Mouse (Mus musculus): ENCODE measurements around the gene Bahcc1. TPM values are rescaled to one million over a fixed set of nuclear protein-coding genes. Genes with fewer than 3 reads are reported as not detected.

Bahcc1 gene
- total and polyA plus RNA-seq, 2 experiments from 2014 or later, result 6.5 to 26.5 TPM

DNA sequence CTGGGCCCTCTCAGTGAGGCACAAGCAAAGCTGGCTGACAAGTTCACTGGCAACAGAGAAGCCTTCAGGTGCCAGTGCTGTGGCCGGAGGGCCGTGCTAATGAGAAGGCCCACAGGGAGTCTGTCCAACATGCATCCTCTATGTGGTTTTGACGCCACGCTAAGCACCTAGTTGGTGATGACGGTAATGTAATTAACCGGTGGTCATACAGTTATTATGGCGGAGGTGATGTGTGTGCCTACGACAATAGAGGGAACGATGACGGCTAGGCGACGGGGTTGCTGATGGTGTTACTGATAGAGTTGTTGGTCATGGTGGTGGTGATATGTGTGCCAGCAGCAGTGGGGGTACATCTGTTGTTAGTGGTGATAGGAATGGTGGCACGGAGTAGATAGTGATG is 25.2 kb downstream of the Bahcc1 start:
- no peaks in the 10 kb centered on the region; the same call in 1 of the 2 replicates for H3K36me3 ChIP-seq (ENCODE audit: insufficient read depth)
- no peak overlapping the region for H3K4me2 ChIP-seq (ENCODE audit: low read depth)
- H3K9ac ChIP-seq, result no peak overlapping the region
- H3K4me3 ChIP-seq (ENCODE audit: low read depth, low read length), result no peak overlapping the region
- no peak for DNase-seq
- peaks cover 67% of the 10 kb centered on the region for H3K4me1 ChIP-seq (ENCODE audit: insufficient read depth)
- H3K27ac ChIP-seq (ENCODE audit: low read depth, low read length), result no peak overlapping the region
- H3K9me3 ChIP-seq (ENCODE audit: low read length), result no peaks in the 10 kb centered on the region
- 95% methylated on average over 13 of the region's 13 CpGs for WGBS
- no peak for TF ChIP-seq CTCF (IDR thresholded peaks at IDR 0.05; ENCODE audit: low read depth)
- no peak for ATAC-seq
- H3K27me3 ChIP-seq (ENCODE audit: insufficient read depth, low read length), result no peaks in the 10 kb centered on the region

GRCm38 (mm10) chr11:120258896-120259689 is 26.3 kb downstream of the Bahcc1 start:
- no peak for TF ChIP-seq CTCF (IDR thresholded peaks at IDR 0.05; ENCODE audit: low read depth)
- 67% methylated on average over 11 of the region's 12 CpGs for WGBS
- Histone ChIP-seq H3K4me3 (ENCODE audit: low read depth, low read length) (no peak overlapping the region), H3K9me3 (ENCODE audit: low read length) (no peaks in the 10 kb centered on the region), H3K27me3 (ENCODE audit: insufficient read depth, low read length) (no peaks in the 10 kb centered on the region), H3K27ac (ENCODE audit: low read depth, low read length) (no peak overlapping the region), H3K36me3 (ENCODE audit: insufficient read depth) (peaks cover 2% of the 10 kb centered on the region; the same call in 1 of the 2 replicates), H3K4me2 (ENCODE audit: low read depth) (no peak overlapping the region), H3K4me1 (ENCODE audit: insufficient read depth) (peaks cover 63% of the 10 kb centered on the region), H3K9ac (no peak overlapping the region)
- ATAC-seq (no peak), DNase-seq (no peak)

- DNase-seq, result peak; percentile 85
- H3K4me3 ChIP-seq (ENCODE audit: low read depth, low read length), result no peak overlapping the region
- no peak for TF ChIP-seq CTCF (IDR thresholded peaks at IDR 0.05; ENCODE audit: low read depth)
- 0 out of 2 replicates have a peak overlapping the region, but pooled peaks have one; percentile 8 for H3K4me2 ChIP-seq (ENCODE audit: low read depth)
- peak; percentile 46 for ATAC-seq
- 41% methylated on average over 25 of the region's 25 CpGs for WGBS
- H3K27me3 ChIP-seq (ENCODE audit: insufficient read depth, low read length), result no peaks in the 10 kb centered on the region
- no peak overlapping the region for H3K27ac ChIP-seq (ENCODE audit: low read depth, low read length)
- no peak overlapping the region for H3K9ac ChIP-seq
- peaks cover 60% of the 10 kb centered on the region for H3K4me1 ChIP-seq (ENCODE audit: insufficient read depth)
- no peaks in the 10 kb centered on the region for H3K9me3 ChIP-seq (ENCODE audit: low read length)
- peaks cover 2% of the 10 kb centered on the region; the same call in 1 of the 2 replicates for H3K36me3 ChIP-seq (ENCODE audit: insufficient read depth)
Measured at GRCm38 (mm10) chr11:120259792-120260768, 27.3 kb downstream of the Bahcc1 start.

DNA sequence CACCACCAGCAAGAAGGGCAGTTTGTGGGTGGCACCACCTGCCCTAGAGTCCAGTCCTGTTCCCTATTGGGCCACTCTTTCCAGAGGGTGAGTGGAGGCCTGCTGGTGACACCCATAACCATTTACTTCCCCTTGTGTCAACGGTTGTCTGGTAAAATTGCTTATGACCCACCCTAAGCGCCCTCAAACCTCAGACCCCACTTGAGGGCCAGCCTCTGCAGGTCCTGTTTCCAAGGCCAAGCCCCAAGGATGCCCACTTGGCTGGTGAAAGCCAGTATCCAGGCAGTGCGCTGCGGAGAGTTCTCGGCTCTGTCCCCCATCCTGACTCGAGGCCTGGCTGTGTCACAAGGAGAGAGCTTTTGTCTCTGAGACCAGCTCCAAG is 28.0 kb downstream of the Bahcc1 start:
- Histone ChIP-seq H3K36me3 (ENCODE audit: insufficient read depth) (peaks cover 2% of the 10 kb centered on the region; the same call in 1 of the 2 replicates), H3K27ac (ENCODE audit: low read depth, low read length) (no peak overlapping the region), H3K4me1 (ENCODE audit: insufficient read depth) (peaks cover 55% of the 10 kb centered on the region), H3K4me3 (ENCODE audit: low read depth, low read length) (no peak overlapping the region), H3K27me3 (ENCODE audit: insufficient read depth, low read length) (no peaks in the 10 kb centered on the region), H3K9ac (no peak overlapping the region), H3K4me2 (ENCODE audit: low read depth) (0 out of 2 replicates have a peak overlapping the region, but pooled peaks have one; percentile 15), H3K9me3 (ENCODE audit: low read length) (no peaks in the 10 kb centered on the region)
- no peak for TF ChIP-seq CTCF (IDR thresholded peaks at IDR 0.05; ENCODE audit: low read depth)
- ATAC-seq (no peak), DNase-seq (no peak)
- WGBS, result 59% methylated on average over 6 of the region's 6 CpGs

DNA sequence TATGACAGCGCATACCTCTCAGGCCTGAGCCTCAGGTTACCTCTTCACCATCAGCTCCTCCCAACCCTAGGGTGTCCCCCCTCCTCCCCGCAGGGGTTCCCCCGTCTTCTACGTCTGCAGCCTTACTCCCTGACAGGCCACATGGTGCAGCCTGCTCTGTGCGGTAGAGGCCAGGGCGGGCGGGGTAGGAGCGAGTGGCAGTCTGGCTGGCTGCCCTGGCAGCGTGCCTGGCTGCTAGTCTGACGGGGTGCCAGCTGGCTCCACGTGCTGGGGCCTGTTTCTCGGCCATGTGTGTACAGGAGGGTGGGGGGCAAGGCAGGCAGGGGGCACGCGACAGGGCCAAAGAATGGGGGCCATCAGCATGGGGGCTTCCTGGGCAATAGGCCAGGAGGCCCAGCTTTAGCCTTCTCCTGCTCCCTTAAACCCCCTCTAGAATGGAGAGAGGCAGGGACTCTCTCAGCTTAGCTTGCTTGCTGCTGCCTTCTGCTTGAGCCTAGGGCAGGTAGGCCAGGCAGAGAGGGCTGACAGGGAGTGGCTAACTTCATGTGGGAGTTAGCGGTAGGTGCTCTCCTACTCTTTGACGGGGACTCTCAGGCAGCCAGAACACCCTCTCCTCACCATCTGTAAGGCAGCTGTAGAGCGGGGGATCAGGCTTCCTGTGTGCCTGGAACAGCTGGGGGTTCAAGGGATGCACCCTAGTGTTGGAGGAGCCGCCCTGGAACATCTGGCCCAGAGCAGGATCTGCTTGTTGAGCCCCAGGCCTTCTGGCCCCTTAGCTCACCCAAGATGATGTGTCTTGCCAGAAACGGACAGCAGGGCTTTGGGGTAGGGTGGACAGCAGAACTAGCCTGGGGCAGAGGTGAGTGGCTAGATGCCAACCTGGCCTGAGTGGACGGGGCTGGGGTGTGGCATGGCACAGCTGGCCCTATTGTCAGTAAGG is 28.9 kb downstream of the Bahcc1 start:
- Histone ChIP-seq H3K4me3 (ENCODE audit: low read depth, low read length) (no peak overlapping the region), H3K27me3 (ENCODE audit: insufficient read depth, low read length) (no peaks in the 10 kb centered on the region), H3K4me2 (ENCODE audit: low read depth) (peak overlapping the region; percentile 15; the same call in 1 of the 2 replicates), H3K27ac (ENCODE audit: low read depth, low read length) (peak overlapping the region; percentile 64), H3K9me3 (ENCODE audit: low read length) (no peaks in the 10 kb centered on the region), H3K4me1 (ENCODE audit: insufficient read depth) (peaks cover 48% of the 10 kb centered on the region), H3K9ac (no peak overlapping the region), H3K36me3 (ENCODE audit: insufficient read depth) (peaks cover 2% of the 10 kb centered on the region)
- ATAC-seq, result peak; percentile 90
- no peak for TF ChIP-seq CTCF (IDR thresholded peaks at IDR 0.05; ENCODE audit: low read depth)
- WGBS, result 11% methylated on average over 20 of the region's 20 CpGs
- peak; percentile 94 for DNase-seq

DNA sequence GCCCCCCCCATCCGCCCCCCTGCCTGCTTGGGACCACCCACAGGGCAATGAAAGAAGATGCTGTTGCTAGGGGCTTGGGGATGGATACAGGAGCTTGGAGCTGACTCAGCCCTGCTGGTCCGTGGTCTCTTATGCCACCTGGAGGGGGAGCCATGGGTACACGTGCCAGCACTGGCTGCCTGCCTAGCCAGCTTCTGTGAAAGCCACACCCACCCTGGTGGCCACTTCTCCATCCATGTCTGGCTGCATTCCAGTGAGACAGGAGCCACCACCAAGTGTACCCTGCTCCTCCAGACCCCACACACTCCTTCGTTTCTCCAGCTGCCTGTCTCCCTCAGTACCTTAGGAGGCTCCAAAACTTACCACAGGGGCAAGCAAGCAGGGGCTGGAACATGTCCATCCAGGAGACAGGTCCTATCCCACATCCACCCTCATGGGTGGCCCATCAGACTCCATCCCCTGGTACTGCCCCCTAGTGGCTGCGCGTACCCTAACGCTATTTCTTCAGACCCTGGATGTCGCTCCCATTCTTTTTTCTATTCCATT is 29.7 kb downstream of the Bahcc1 start:
- Histone ChIP-seq H3K9ac (no peak overlapping the region), H3K4me3 (ENCODE audit: low read depth, low read length) (no peak overlapping the region), H3K36me3 (ENCODE audit: insufficient read depth) (peaks cover 2% of the 10 kb centered on the region), H3K27ac (ENCODE audit: low read depth, low read length) (peak overlapping the region; percentile 64), H3K4me2 (ENCODE audit: low read depth) (no peak overlapping the region), H3K4me1 (ENCODE audit: insufficient read depth) (peaks cover 43% of the 10 kb centered on the region), H3K27me3 (ENCODE audit: insufficient read depth, low read length) (no peaks in the 10 kb centered on the region), H3K9me3 (ENCODE audit: low read length) (no peaks in the 10 kb centered on the region)
- WGBS, result 14% methylated on average over 8 of the region's 8 CpGs
- TF ChIP-seq CTCF (IDR thresholded peaks at IDR 0.05; ENCODE audit: low read depth), result peak; percentile 77
- ATAC-seq, result peak; percentile 38
- DNase-seq, result peak; percentile 88

Measured in forebrain, postnatal 0 days (tissue).